Mouse (Mus musculus): ENCODE results near the gene Haus6. TPM values are rescaled to one million over a fixed set of nuclear protein-coding genes. Genes with fewer than 3 reads are reported as not detected.
"Not testable (repeated sequence)": the region's sequence is repeated elsewhere in the genome, so short reads cannot be mapped to it uniquely, and the experiment has no call there.

Haus6 gene
- polyA plus RNA-seq, 1 experiment from 2014 or later, result 21.2 TPM

DNA sequence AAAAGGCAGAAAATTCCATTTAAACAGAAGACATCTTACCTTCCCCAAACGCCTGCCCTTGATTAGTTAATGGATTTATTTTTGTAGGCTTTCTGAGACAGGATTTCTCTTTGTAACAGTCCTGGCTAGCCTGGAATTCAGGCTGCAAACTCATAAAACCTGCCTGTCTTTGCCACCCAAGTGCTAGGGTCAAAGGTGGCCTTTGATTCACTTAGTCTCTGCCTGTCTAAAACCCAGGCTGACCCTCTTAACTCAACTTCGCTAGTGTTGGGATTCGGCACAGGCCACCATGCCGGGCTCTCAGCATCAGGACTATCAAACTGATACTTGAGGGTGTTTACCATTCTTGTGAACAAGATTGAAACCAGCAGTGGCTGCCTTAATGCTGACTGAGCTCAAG lies 20.0 kb upstream of the Haus6 start:
- H3K4me1 ChIP-seq (replicated peaks; ENCODE audit: control insufficient read depth, insufficient read depth, low read length), result no peaks in the 10 kb centered on the region
- H3K36me3 ChIP-seq (ENCODE audit: control insufficient read depth, insufficient read depth, low read length), result no peaks in the 10 kb centered on the region
- no peak for ATAC-seq (ENCODE audit: low read depth)
- 23% methylated on average over 4 of the region's 4 CpGs for whole genome bisulfite sequencing
- no peak overlapping the region for H3K4me2 ChIP-seq (ENCODE audit: low read depth, low read length)
- no peak overlapping the region for H3K4me3 ChIP-seq (ENCODE audit: low read length)
- no peak overlapping the region for H3K9ac ChIP-seq (ENCODE audit: low read length)
- no peak overlapping the region for H3K27ac ChIP-seq (ENCODE audit: low read length)
- no peaks in the 10 kb centered on the region for H3K27me3 ChIP-seq (ENCODE audit: control insufficient read depth, insufficient read depth, low read depth, low read length)
- H3K9me3 ChIP-seq (ENCODE audit: control insufficient read depth, low read length), result no peaks in the 10 kb centered on the region

DNA sequence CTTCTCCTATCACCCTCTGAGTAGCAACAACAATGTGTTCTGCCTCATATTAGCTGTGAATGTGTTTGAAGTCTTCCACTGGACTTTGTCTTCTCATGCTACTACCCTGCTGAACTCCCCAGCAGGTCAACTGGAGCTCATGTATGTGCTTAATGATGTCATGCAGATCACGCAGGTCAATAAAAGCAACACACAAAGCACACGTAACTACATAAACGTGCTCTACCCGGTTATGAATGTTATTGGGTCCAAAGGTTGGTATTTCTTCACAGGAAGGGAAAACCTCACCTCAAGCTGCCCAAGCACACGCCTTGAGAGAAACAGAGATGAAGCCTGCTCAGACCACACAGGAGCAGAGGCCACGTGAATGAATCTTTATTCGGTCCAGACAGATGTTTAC lies 14.6 kb upstream of the Haus6 start:
- not testable (repeated sequence) for H3K4me2 ChIP-seq (ENCODE audit: low read depth, low read length); H3K4me1 ChIP-seq (replicated peaks; ENCODE audit: control insufficient read depth, insufficient read depth, low read length); H3K27me3 ChIP-seq (ENCODE audit: control insufficient read depth, insufficient read depth, low read depth, low read length); H3K9me3 ChIP-seq (ENCODE audit: control insufficient read depth, low read length); H3K36me3 ChIP-seq (ENCODE audit: control insufficient read depth, insufficient read depth, low read length); H3K9ac ChIP-seq (ENCODE audit: low read length); ATAC-seq (ENCODE audit: low read depth); H3K4me3 ChIP-seq (ENCODE audit: low read length); H3K27ac ChIP-seq (ENCODE audit: low read length)
- 82% methylated on average over 7 of the region's 7 CpGs for WGBS

DNA sequence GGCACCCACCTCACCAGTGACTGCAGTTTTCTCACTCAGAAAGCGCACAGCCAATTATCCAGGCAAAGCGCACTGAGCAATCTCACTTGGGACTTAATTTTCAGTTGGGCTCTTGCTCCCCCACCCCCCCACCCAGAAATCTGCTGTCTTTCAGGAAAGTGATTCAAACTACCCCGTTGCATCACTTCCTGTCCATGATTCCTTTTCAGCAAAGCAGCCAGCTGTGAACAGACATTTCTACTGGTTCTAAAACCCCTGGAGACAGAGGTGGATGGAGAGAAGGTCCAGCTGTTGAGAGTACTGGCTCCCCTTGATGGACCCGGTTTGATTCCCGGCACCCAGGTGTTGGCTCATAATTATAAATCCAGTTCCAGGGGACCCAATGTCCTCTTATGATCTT lies 13.6 kb upstream of the Haus6 start:
- Histone ChIP-seq H3K9me3 (ENCODE audit: control insufficient read depth, low read length) (no peaks in the 10 kb centered on the region), H3K4me2 (ENCODE audit: low read depth, low read length) (no peak overlapping the region), H3K36me3 (ENCODE audit: control insufficient read depth, insufficient read depth, low read length) (no peaks in the 10 kb centered on the region), H3K4me3 (ENCODE audit: low read length) (no peak overlapping the region), H3K9ac (ENCODE audit: low read length) (no peak overlapping the region), H3K4me1 (replicated peaks; ENCODE audit: control insufficient read depth, insufficient read depth, low read length) (no peaks in the 10 kb centered on the region), H3K27ac (ENCODE audit: low read length) (no peak overlapping the region), H3K27me3 (ENCODE audit: control insufficient read depth, insufficient read depth, low read depth, low read length) (no peaks in the 10 kb centered on the region)
- WGBS, result 65% methylated on average over 5 of the region's 5 CpGs
- no peak for ATAC-seq (ENCODE audit: low read depth)

DNA sequence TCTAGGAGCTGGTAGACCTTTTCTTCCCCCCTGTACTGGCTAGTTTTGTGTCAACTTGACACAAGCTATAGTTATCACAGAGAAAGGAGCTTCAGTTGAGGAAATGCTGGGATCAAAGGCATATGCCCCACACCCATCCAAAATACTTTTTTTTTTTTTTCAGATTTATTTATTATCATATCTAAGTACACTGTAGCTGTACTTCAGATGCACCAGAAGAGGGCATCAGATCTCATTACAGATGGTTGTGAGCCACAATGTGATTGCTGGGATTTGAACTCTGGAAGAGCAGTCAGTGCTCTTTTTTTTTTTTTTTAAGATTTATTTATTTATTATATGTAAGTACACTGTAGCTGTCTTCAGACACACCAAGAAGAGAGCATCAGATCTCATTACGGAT lies 10.7 kb upstream of the Haus6 start:
- not testable (repeated sequence) for H3K27me3 ChIP-seq (ENCODE audit: control insufficient read depth, insufficient read depth, low read depth, low read length); H3K36me3 ChIP-seq (ENCODE audit: control insufficient read depth, insufficient read depth, low read length); H3K9ac ChIP-seq (ENCODE audit: low read length); ATAC-seq (ENCODE audit: low read depth); H3K4me3 ChIP-seq (ENCODE audit: low read length); H3K9me3 ChIP-seq (ENCODE audit: control insufficient read depth, low read length); H3K27ac ChIP-seq (ENCODE audit: low read length); H3K4me1 ChIP-seq (replicated peaks; ENCODE audit: control insufficient read depth, insufficient read depth, low read length); H3K4me2 ChIP-seq (ENCODE audit: low read depth, low read length)
- WGBS, result 81% methylated on average over 1 of the region's 1 CpGs

DNA sequence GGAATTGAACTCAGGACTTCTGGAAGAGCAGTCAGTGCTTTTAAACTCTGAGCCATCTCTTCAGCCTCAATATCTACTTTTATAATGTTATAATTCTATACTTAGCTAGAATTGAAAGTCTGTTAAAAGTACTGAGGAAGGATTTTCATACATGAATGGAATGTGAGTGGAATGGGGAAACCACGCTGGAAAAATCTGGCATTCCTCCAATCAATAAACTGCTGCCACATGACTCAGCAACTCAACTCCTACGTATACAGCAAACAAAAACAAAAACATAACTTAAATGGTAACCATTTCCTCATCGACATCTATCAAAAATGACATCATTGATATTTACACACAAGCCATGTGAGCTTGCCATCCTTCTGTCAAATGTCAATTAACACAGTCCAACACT lies 10.3 kb upstream of the Haus6 start:
- no peak overlapping the region for H3K4me3 ChIP-seq (ENCODE audit: low read length)

DNA sequence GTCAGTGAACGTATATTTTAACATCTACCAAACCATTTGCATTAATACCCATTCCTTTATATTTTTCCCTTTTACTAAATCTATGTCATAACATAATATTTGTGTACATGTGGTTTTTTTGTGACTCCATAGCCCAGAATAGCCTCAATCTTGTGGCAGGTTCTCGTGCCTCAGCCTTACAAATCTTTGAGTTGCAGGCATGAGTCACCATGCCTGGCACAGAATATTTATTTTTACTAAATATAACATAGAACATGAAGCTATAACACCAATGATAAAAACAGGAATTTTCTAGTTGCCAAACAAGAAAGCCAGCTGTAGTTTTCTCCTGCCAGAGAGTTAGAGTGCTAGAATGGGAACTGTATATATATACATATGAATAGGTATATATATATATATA lies 8.7 kb upstream of the Haus6 start:
- Histone ChIP-seq H3K9ac (ENCODE audit: low read length) (no peak overlapping the region), H3K36me3 (ENCODE audit: control insufficient read depth, insufficient read depth, low read length) (no peaks in the 10 kb centered on the region), H3K4me1 (replicated peaks; ENCODE audit: control insufficient read depth, insufficient read depth, low read length) (no peaks in the 10 kb centered on the region), H3K27me3 (ENCODE audit: control insufficient read depth, insufficient read depth, low read depth, low read length) (no peaks in the 10 kb centered on the region), H3K4me3 (ENCODE audit: low read length) (no peak overlapping the region), H3K4me2 (ENCODE audit: low read depth, low read length) (no peak overlapping the region), H3K9me3 (ENCODE audit: control insufficient read depth, low read length) (no peaks in the 10 kb centered on the region), H3K27ac (ENCODE audit: low read length) (no peak overlapping the region)
- 60% methylated on average over 2 of the region's 2 CpGs for WGBS
- ATAC-seq (ENCODE audit: low read depth), result no peak

More for the DNA sequence above, 10.3 kb upstream of the Haus6 start:
- Histone ChIP-seq H3K4me2 (ENCODE audit: low read depth, low read length) (no peak overlapping the region), H3K4me1 (replicated peaks; ENCODE audit: control insufficient read depth, insufficient read depth, low read length) (no peaks in the 10 kb centered on the region), H3K27ac (ENCODE audit: low read length) (no peak overlapping the region), H3K36me3 (ENCODE audit: control insufficient read depth, insufficient read depth, low read length) (no peaks in the 10 kb centered on the region), H3K9me3 (ENCODE audit: control insufficient read depth, low read length) (no peaks in the 10 kb centered on the region), H3K27me3 (ENCODE audit: control insufficient read depth, insufficient read depth, low read depth, low read length) (no peaks in the 10 kb centered on the region), H3K9ac (ENCODE audit: low read length) (no peak overlapping the region)
- WGBS, result 49% methylated on average over 3 of the region's 3 CpGs
- no peak for ATAC-seq (ENCODE audit: low read depth)

DNA sequence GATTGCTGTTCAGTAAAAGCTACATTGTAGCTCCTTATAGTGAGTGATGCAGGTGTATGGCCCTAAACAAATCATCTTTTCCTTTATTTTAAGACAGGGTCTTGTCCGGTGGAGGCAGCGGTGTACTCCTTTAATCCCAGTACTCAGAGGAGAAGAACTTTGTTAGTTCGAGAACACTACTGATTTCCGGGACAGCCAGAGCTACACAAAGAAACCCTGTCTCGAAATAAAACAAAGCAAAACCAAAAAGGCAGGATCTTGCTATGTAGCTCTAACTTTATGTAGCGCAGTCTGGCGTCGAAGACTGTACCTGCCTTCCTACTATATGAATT lies 400 bp upstream of the Haus6 start:
- Histone ChIP-seq H3K9me3 (ENCODE audit: control insufficient read depth, low read length) (no peaks in the 10 kb centered on the region), H3K4me3 (ENCODE audit: low read length) (peak overlapping the region; percentile 95), H3K27me3 (ENCODE audit: control insufficient read depth, insufficient read depth, low read depth, low read length) (no peaks in the 10 kb centered on the region), H3K4me1 (replicated peaks; ENCODE audit: control insufficient read depth, insufficient read depth, low read length) (peaks cover 6% of the 10 kb centered on the region; the same call in 1 of the 2 replicates), H3K27ac (ENCODE audit: low read length) (peak overlapping the region; percentile 65), H3K9ac (ENCODE audit: low read length) (peak overlapping the region; percentile 63), H3K4me2 (ENCODE audit: low read depth, low read length) (peak overlapping the region; percentile 58), H3K36me3 (ENCODE audit: control insufficient read depth, insufficient read depth, low read length) (no peaks in the 10 kb centered on the region)
- no peak for ATAC-seq (ENCODE audit: low read depth)
- WGBS, result 32% methylated on average over 8 of the region's 8 CpGs

DNA sequence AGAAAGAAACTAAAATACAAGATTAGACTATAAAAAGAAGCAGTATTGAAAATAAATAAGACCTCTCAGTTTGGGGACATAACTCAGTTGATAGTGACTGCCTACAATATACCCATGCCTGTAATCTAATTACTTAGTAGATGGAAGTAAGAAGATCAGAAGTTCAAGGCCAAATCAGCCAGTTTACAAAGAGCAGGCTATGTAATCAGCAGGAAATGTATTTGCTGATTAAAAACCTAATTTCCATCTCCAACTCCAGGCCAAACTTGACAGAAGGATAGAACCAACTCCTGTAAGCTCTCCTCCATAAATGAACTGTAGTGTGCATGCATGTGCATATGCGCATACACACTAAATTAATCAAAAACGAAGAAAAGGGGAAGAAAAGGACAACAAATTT lies 20.6 kb downstream of the Haus6 start:
- Histone ChIP-seq H3K9ac (ENCODE audit: low read length) (no peak overlapping the region), H3K36me3 (ENCODE audit: control insufficient read depth, insufficient read depth, low read length) (peaks cover 25% of the 10 kb centered on the region; the same call in 1 of the 2 replicates), H3K9me3 (ENCODE audit: control insufficient read depth, low read length) (no peaks in the 10 kb centered on the region), H3K4me1 (replicated peaks; ENCODE audit: control insufficient read depth, insufficient read depth, low read length) (no peaks in the 10 kb centered on the region), H3K27me3 (ENCODE audit: control insufficient read depth, insufficient read depth, low read depth, low read length) (no peaks in the 10 kb centered on the region), H3K27ac (ENCODE audit: low read length) (no peak overlapping the region), H3K4me2 (ENCODE audit: low read depth, low read length) (no peak overlapping the region), H3K4me3 (ENCODE audit: low read length) (no peak overlapping the region)
- ATAC-seq (ENCODE audit: low read depth), result no peak
- 92% methylated on average over 2 of the region's 2 CpGs for WGBS

DNA sequence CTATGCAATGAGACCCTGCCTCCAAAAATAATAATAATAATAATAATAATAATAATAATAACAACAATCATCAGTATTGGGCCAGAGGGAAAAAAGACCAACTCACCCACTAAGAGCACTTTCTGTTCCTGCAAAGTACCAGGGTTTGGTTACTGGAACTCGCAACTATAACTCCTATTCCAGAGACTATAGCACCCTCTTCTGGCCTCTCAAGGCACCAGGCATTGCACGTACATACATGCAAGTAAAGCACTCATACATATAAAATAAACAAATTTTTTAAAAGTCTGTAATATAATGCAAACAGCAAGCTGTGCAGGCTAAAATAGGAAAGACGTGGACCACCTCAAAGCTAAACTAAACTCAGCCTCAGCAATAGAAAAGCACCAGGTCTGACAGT lies 23.6 kb downstream of the Haus6 start:
- Histone ChIP-seq H3K9ac (ENCODE audit: low read length) (no peak overlapping the region), H3K36me3 (ENCODE audit: control insufficient read depth, insufficient read depth, low read length) (peaks cover 33% of the 10 kb centered on the region), H3K9me3 (ENCODE audit: control insufficient read depth, low read length) (no peaks in the 10 kb centered on the region), H3K27me3 (ENCODE audit: control insufficient read depth, insufficient read depth, low read depth, low read length) (no peaks in the 10 kb centered on the region), H3K4me3 (ENCODE audit: low read length) (no peak overlapping the region), H3K4me1 (replicated peaks; ENCODE audit: control insufficient read depth, insufficient read depth, low read length) (no peaks in the 10 kb centered on the region), H3K4me2 (ENCODE audit: low read depth, low read length) (no peak overlapping the region), H3K27ac (ENCODE audit: low read length) (no peak overlapping the region)
- ATAC-seq (ENCODE audit: low read depth), result no peak
- 83% methylated on average over 3 of the region's 3 CpGs for WGBS

DNA sequence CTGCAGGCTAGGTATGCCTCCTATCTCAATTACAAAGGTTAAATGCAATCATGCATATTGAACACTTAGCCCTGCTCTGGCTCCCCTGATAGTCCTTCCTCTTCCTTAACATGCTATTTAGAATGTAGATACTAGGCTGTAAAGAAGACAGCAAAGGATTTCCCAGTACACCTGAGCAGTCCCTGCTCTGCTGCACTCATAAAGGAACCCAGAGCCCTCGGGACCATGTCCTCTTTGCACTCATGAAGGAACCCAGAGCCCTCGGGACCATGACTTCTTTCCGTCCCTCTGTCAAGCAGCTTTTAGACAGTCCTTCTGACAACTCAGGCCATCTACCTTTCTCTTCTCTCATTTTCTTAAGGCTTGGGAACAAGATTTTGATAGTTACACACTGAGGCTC lies 31.3 kb downstream of the Haus6 start:
- Histone ChIP-seq H3K4me2 (ENCODE audit: low read depth, low read length) (no peak overlapping the region), H3K36me3 (ENCODE audit: control insufficient read depth, insufficient read depth, low read length) (peaks cover 20% of the 10 kb centered on the region), H3K27me3 (ENCODE audit: control insufficient read depth, insufficient read depth, low read depth, low read length) (no peaks in the 10 kb centered on the region), H3K27ac (ENCODE audit: low read length) (no peak overlapping the region), H3K9ac (ENCODE audit: low read length) (no peak overlapping the region), H3K9me3 (ENCODE audit: control insufficient read depth, low read length) (no peaks in the 10 kb centered on the region), H3K4me3 (ENCODE audit: low read length) (no peak overlapping the region), H3K4me1 (replicated peaks; ENCODE audit: control insufficient read depth, insufficient read depth, low read length) (peaks cover 13% of the 10 kb centered on the region)
- ATAC-seq (ENCODE audit: low read depth), result no peak
- 81% methylated on average over 3 of the region's 3 CpGs for WGBS

Measured in lung, embryonic 16.5 days (tissue).